Mouse (Mus musculus) kidney, adult 2 months (tissue): ENCODE measurements at regions not wholly inside any gene's neighbourhood (a gene's known extent, or its start where the extent isn't known, plus 50 kb on each side); places are given as distances from the start of the nearest gene placed in this dataset.

ENCODE experiments used
- DNase-seq: peaks from one replicate; pipeline ENCODE4 v3.0.0; 2021
- H3K27ac ChIP-seq: fragments of 200-500 bp; 2 replicates; pipeline ENCODE4 v1.5.1; 2012; ENCODE audit warnings: low read depth, low read length, control low read depth, inconsistent platforms; ENCODE audit not compliant: insufficient read depth
- H3K27me3 ChIP-seq: fragments of 200-500 bp; replicated peaks from 2 replicates; pipeline ENCODE4 v1.6.1; 2012; ENCODE audit warnings: mild to moderate bottlenecking, moderate library complexity, low read length, inconsistent platforms; ENCODE audit not compliant: control insufficient read depth, insufficient read depth
- H3K36me3 ChIP-seq: fragments of 200-500 bp; 2 replicates; pipeline ENCODE4 v1.6.1; 2012; ENCODE audit warnings: mild to moderate bottlenecking, moderate library complexity, low read length, inconsistent platforms; ENCODE audit not compliant: control insufficient read depth, insufficient read depth
- H3K4me1 ChIP-seq: fragments of 200-500 bp; 2 replicates; pipeline ENCODE4 v1.6.1; 2011; ENCODE audit warnings: low read length; ENCODE audit not compliant: control insufficient read depth, insufficient read depth
- H3K4me3 ChIP-seq: fragments of 200-500 bp; 2 replicates; pipeline ENCODE4 v1.5.1; 2011; ENCODE audit warnings: mild to moderate bottlenecking, low read depth, low read length, control low read depth; ENCODE audit not compliant: insufficient read depth
- CTCF ChIP-seq: fragments of 200-500 bp; conservative IDR thresholded peaks from 2 replicates; pipeline ENCODE4 v1.5.1; 2011; ENCODE audit warnings: low read depth, mild to moderate bottlenecking, control low read depth, low read length, moderate library complexity, mixed read lengths; ENCODE audit not compliant: insufficient read depth, insufficient read length
- POLR2A ChIP-seq: fragments of 200-500 bp; IDR thresholded peaks from one replicate; pipeline ENCODE4 v1.6.1; 2011; ENCODE audit warnings: low read depth, low read length, control low read depth
- WGBS: fragments of 180-500 bp; shearing (Covaris S2); methylation state at CpG from one replicate; pipeline ENCODE4 v1.1.7; 2018; 5-methylcytosine and 5-hydroxymethylcytosine counted together

DNA sequence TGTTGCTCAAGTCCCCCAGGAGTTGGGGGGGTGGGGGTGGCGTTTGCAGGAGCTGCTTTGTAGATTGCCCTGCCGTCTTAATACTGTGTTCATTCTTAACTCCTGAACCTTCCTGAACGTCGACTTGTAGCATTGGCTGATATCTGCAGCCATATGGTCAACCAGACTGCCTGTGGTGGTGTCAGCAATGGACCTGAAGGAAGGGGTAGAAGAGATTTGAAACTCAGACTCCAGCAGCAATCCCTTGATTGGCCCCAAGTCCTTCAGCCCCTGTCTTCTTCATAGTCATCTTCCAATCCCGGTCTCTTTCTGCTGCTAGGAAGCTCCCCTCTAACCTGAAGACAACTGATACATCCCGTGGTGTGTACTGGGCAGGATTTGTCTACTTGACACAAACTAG is 433.9 kb upstream of the Zmiz1 start:
- WGBS: 92% methylated on average over 6 of the region's 6 CpGs
- Histone ChIP-seq H3K36me3 (no peaks in the 10 kb centered on the region), H3K4me1 (no peaks in the 10 kb centered on the region), H3K27me3 (no peaks in the 10 kb centered on the region), H3K27ac (no peak overlapping the region), H3K4me3 (no peak overlapping the region)
- TF ChIP-seq CTCF (no peak), POLR2A (no peak)
- DNase-seq: no peak

DNA sequence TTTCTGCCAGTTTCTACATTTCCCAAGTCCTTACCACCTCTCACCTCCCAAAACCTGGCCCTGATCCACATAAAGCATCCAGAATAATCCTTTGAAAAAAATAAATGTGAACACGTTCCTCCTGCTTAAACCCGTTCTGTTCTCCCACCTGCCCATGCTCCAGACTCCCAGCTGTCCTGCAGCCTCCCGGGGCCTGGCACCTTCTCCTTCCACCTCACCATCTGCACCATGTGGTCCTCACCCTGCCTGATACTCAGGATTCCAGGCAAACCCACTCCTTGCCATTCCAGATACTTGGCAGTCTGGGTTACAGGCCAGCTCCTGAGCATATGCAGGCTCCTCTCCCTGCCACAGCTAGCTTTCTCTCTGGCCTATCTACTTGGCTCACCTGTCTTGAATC is 431.9 kb upstream of the Zmiz1 start:
- WGBS: 82% methylated on average over 3 of the region's 3 CpGs

DNA sequence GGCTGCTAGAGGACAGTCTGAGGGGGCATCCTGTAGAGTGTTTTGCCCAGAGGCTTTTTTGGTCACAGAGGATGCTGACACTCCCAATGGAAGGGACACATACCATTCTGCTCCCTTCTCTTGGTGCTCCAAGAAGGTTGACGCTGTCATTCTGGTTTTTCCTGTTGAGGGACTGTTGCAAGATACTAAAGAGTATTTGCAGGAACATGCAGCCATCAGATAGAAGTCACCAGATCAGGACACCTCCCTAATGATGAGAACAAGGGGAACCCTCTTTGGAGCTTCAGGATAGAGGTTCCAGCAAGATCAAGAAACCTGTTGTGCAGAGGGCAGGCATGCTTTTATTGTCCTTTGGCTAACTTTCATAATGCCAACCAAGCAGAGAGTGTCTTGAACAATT is 431.1 kb upstream of the Zmiz1 start:
- DNase-seq: no peak
- 89% methylated on average over 1 of the region's 1 CpGs for WGBS
- Histone ChIP-seq H3K36me3 (no peaks in the 10 kb centered on the region), H3K4me1 (no peaks in the 10 kb centered on the region), H3K27ac (no peak overlapping the region), H3K4me3 (no peak overlapping the region), H3K27me3 (no peaks in the 10 kb centered on the region)
- TF ChIP-seq POLR2A: no peak
- no peak for TF ChIP-seq CTCF

More for the DNA sequence above, 431.9 kb upstream of the Zmiz1 start:
- Histone ChIP-seq H3K4me1 (no peaks in the 10 kb centered on the region), H3K36me3 (no peaks in the 10 kb centered on the region), H3K4me3 (no peak overlapping the region), H3K27ac (no peak overlapping the region), H3K27me3 (no peaks in the 10 kb centered on the region)
- DNase-seq: no peak
- TF ChIP-seq POLR2A (no peak), CTCF (no peak)

DNA sequence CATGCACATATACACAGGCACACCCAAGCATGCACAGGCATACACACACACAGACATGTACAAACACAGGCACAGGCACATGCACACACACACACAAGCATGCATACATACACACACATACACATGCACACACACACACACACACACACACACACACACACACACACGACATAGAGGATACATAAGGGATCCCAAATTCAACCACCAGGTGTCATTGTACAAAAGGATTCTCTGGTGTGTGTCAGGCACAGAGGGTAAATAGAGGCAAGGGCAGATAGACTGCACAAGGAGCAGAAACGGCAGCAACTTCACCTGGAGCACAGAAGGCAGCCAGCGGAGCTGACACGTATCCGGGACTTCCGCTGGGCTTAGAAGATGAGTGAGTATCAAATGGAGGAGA is 428.1 kb upstream of the Zmiz1 start:
- TF ChIP-seq CTCF (no peak), POLR2A (no peak)
- H3K4me1 ChIP-seq: no peaks in the 10 kb centered on the region
- no peaks in the 10 kb centered on the region for H3K36me3 ChIP-seq
- H3K27me3 ChIP-seq: no peaks in the 10 kb centered on the region
- no peak overlapping the region for H3K27ac ChIP-seq
- 71% methylated on average over 6 of the region's 6 CpGs for WGBS
- DNase-seq: no peak
- no peak overlapping the region for H3K4me3 ChIP-seq

DNA sequence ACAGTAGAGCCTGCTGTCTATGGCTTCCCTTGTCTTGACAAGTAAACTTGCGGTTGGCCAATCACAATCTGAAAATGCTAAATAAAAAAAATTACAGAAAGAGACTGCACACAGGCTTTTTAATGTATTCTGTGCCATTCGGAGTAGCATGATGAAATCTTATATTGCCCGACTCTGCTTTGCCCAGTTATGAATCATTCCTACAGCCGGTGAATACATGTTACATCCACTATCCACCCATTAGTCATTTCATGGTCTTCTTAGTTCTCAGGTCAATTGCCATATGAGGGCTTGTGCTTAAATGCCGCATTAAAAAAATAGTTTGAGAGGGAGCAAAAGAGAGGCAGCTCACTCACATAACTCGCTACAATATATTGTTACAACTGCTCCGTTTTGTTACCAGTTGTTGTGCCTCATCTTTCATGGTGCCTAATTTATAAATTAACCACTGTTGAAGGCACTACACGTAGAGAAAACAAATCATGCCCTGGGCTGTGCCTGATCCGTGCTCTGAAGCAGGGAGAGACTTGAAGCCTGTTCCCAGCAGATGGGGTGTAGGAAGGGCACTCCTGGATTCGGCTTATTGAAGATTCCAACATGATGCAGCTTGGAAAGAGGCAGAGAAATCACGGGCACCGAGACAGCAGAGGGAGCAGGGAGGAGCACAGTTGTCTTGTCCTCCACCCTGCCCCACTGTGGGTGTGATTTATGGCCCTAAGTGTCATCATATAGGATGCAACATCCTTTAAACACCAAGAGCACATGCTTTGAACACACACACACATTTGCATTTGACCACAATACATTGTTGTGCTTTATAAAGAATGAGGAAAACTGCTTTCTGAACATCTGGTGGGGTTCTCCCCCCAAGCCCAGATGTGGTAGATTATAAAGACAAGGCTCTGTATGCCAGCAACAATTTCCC is 427.0 kb upstream of the Zmiz1 start:
- H3K36me3 ChIP-seq: no peaks in the 10 kb centered on the region
- H3K27me3 ChIP-seq: no peaks in the 10 kb centered on the region
- DNase-seq: no peak
- no peak overlapping the region for H3K4me3 ChIP-seq
- H3K4me1 ChIP-seq: no peaks in the 10 kb centered on the region
- 68% methylated on average over 12 of the region's 12 CpGs for WGBS
- TF ChIP-seq CTCF: no peak
- no peak for TF ChIP-seq POLR2A
- no peak overlapping the region for H3K27ac ChIP-seq

DNA sequence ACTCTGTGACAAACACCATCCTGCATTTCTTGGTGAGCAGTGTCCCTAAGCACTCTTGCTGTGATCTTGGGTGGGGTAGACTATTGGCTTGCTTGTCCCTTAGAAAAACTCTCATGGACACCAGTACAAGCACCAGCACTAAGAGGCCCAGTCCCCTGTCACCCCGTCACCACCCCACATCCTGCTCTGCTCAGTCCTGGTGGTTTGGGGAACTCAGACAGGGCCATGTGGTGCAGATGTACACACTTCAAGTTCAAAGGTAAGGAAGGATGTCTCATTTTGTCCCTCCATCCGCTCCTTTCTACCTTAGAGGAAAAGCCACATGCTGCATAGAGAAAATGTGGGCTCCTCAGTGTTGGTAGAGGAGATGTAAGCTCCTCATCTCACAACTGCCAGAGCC is 426.1 kb upstream of the Zmiz1 start:
- 96% methylated on average over 2 of the region's 2 CpGs for WGBS
- Histone ChIP-seq H3K27ac (no peak overlapping the region), H3K36me3 (no peaks in the 10 kb centered on the region), H3K4me1 (no peaks in the 10 kb centered on the region), H3K27me3 (no peaks in the 10 kb centered on the region), H3K4me3 (no peak overlapping the region)
- DNase-seq: no peak
- no peak for TF ChIP-seq CTCF
- TF ChIP-seq POLR2A: no peak

DNA sequence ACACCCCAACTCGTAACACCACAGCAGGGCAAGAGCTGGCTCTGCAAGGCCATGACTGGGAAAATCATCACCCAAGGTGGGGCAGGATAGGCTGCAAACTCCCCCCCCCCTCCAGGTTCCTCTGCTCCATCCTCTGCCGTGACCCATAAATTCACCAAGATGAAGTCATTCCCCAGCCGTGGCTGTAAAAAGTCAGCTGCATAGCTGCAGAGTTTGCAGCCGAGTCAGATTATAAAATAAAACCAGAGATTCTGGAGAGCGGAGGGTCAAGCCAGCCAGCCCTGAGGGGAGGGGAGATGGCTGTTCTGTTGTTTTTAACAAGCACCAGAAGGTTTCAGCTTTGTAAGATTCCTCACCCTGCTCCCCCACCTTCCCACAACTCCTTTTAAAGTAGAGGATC is 416.7 kb upstream of the Zmiz1 start:
- no peak overlapping the region for H3K27ac ChIP-seq
- no peak for DNase-seq
- TF ChIP-seq CTCF (no peak), POLR2A (no peak)
- H3K36me3 ChIP-seq: no peaks in the 10 kb centered on the region
- H3K4me1 ChIP-seq: no peaks in the 10 kb centered on the region
- 57% methylated on average over 5 of the region's 5 CpGs for WGBS
- no peak overlapping the region for H3K4me3 ChIP-seq
- H3K27me3 ChIP-seq: no peaks in the 10 kb centered on the region

DNA sequence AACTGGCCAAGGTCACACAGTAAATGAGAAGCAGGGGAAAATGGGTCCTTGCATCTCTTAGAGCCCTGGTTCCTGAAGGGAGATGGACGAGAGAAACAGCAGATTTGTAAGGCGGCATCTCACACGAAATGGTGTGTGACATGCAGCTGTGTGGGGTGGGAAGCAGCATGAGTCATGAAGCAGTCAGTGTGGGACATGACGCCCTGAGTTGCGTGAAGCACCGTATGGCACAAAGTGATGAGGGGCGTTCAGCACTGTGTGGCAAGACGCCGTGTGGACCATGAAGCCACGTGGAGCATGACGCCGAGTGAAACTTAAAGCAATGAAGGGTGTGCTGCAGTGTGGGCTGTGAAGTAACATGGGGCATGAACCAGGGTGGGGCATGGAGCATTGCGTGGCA is 414.9 kb upstream of the Zmiz1 start:
- H3K27ac ChIP-seq: no peak overlapping the region
- H3K36me3 ChIP-seq: no peaks in the 10 kb centered on the region
- no peak overlapping the region for H3K4me3 ChIP-seq
- no peaks in the 10 kb centered on the region for H3K27me3 ChIP-seq
- no peaks in the 10 kb centered on the region for H3K4me1 ChIP-seq
- no peak for DNase-seq
- 88% methylated on average over 13 of the region's 13 CpGs for WGBS
- TF ChIP-seq CTCF: no peak
- no peak for TF ChIP-seq POLR2A
